Mouse (Mus musculus) thymus, postnatal 4 days (tissue): ENCODE data around the gene Cstf3.
"Not testable (repeated sequence)": the region's sequence is repeated elsewhere in the genome, so short reads cannot be mapped to it uniquely, and the experiment has no call there.

Source experiments
- DNase-seq: peaks from one replicate; pipeline ENCODE4 v3.0.0; 2021

The Cstf3 gene

DNA sequence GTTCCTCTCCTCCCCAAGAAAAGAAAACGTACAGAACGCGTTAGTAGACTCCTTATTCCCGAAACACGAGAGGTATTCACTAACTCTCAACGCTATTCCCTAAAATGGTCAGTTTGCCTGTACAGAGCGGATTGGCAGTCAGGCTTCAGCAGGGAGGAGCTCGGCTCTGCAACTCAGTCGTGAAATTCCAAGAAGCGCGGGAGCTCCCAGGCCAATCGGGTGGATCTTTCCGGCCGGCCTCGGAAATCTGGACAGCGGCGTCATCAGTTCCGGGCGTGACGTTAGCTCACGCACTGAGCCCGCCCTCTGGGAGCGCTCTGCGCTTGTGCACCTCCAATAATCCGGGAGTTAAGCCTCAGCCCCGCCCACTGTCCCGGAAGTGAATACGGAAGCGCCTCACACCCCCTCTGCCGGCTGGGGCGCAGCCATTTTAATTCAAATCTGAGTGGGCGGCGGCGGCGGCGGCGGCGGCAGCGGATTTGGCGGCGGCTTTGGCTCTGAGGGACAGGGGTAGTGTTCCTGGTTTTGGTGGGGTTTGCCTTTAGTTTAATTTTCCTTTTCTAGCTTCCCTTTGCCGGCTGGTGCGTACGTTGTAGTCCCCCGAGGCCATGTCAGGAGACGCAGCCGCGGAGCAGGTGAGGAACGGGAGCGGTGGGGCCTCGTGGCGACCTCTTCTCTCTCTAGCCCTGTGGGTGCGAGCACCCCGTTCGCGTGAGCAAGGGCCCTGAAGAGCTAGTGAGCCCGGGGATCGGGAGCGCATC lies at the start of gene Cstf3:
TSS of gene Cstf3 (plus strand) at position 456 of the 761 bp plus-strand sequence.
- DNase-seq: peak; percentile 98

DNA sequence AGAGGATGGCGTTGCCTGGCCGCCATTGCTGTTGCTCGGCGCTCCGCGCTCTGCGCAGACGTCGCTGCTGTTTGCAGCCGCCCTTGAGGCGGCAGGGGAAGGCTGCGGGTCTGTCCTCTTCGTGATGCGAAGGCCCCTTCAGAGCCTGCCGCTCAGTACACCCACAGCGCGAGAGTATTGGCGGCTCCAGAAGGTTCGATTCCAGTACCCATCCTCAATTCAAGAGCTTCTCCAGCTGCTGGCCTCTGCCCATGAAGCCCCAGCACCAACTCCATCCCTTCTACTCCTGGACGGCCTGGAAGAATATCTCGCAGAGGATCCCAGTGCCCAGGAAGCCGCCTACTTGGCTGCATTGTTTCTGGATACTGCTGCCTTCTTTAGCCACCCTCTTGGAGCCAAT lies 33.6 kb upstream of the Cstf3 start:
- not testable (repeated sequence) for DNase-seq

DNA sequence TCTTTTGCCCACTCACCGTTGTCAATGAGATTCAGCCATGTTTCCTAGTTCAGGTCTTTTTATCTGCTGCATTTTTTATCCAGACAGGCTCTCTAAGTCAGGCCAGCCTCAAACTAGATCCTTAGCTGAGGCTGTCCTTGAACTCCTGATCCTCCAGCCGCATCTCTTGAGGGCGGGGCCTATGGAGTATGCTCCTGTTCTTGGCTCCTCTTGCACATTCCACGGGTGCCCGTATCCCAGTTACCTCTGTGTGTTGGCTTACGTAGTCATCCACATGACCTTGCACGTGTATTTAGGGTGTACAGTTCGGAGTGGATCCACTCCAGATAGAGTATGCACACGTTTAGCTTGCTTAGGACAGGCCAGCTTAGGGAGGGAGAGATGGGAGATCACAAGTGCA lies 32.6 kb upstream of the Cstf3 start:
- DNase-seq: no peak

DNA sequence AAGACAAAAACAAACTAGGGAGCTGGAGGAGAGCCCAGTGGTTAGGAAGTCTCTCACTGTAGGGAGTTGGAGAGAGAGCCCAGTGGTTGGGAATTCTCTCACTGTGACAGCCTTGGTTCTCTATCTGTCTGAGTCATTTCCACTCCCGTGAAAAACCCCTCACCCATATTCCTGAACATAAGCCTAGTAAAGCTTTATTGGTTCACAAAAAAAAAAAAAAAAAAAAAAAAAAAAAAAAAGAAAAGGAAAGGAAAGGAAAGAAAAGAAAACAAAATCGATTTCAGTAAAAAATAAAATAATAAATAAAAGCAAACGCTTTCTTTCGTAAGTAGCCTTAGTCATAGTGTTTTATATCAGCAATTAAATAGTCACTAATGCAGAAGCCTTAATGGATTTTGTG lies 32.0 kb upstream of the Cstf3 start:
- no peak for DNase-seq

DNA sequence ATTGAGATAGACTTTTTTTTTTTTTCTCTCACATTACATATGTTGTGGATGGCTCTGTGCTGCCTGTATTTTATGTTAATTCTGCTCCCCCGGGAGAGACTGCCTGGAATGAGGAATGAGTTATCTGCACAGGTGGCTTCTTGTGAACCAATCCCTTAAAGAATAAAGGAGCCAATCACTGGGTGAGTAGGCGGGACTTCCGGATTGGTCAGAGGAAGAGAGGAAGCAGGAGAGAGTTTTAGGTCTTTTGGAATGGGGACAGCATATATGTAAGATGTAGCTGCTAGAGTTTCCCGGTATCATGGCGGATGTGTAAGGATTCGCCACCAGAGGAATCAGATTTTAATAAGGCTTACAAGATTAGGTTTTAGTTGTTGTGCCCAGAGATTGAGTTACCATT lies 31.4 kb upstream of the Cstf3 start:
- no peak for DNase-seq

DNA sequence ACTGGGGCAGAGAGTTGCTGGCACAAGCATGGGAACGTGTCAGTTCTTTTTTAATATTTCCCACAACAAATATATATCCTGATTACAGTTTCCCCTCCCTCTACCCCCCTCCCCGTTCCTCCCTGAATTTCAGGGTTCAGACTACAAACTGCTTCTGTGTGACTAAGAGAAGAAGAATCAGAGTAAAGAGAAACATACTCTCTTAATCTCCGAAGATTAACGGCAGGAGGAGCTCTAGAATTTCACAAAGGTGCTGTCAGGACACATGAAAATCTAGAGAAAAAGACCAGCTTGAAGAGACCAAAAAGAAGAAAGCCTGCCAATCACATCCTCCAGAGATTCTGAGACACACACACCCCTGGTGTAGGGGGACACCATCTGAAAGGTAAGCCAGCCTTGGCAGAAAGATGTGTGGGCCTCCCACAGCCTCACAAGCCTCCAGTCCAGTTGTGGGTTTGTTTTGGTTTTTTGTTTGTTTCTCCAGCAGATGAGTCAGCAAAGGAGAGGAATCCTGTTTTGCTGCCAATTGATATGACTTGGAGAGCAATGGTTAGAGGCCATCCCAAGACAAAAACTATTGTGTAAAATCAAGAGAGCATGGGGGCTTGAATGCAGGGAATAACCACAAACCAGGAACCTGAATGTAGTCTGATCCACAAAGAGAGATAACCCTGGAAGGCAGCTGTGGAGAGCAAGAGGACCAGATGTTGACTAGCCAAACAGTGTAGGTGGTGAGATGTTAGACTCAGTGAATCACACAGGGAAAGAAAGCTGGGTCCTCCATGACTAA lies 30.5 kb upstream of the Cstf3 start:
- DNase-seq: no peak

DNA sequence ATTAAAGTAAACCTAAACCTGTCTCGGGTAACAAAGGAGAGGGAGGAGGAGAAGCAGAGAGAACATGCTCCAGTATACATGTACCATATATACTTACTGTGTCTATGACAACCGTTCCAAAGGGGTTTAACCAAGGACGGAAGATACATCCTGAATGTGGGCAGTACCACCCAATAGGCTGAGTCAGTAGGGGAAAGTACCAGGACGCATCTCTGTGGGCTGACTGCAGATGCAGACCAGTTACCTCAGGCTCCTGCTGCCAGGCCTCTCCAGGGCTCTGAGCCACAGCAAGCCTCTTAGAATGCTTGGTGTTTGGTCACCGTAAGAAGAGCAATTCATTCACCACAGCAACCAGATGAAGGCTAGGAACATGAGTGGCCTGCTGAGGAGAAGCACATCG lies 28.9 kb upstream of the Cstf3 start:
- DNase-seq: no peak

DNA sequence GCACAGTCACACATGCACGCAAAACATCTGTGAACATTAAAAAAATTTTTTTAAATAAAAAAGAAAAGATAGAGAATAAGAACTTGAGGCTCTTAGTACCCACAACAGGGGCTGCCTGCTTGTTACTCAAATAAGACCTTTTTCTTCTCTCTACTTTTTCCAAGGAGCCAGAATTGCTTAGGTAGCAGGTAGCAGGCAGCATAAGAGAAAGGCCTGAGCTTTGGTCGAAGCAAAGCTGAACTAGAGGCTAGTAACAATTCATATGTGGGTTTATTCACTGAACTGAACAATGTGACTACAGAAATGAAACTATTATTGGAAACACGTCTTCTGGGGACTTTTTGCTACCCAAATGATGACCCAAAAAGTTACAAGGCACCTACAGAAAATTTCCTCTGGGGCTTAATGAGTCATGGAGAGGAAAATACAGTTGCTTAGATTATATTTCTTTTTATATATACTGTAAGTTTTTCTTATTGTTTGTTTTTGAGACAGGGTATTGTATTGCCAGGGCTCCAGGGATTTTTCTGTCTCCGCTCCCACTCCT lies 28.3 kb upstream of the Cstf3 start:
- no peak for DNase-seq

DNA sequence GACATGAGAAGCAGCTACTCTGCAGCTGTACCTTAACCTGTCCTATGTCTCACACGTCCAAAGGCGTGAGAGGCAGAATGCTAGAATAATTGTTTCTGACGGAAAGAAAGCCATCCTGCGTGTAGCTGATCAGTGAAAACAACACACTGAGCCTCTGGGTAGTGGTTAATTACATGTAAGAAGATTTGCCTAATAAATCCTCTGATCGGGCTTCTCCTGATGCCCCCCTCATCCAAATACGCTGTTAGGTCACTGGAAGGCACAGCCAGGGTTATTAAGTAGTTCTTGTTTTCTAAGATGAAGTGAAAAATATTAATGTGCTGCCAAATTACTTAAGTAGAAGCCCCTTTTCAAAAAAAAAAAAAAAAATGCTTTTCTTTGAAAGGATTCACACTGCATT lies 18.3 kb upstream of the Cstf3 start:
- DNase-seq: no peak

DNA sequence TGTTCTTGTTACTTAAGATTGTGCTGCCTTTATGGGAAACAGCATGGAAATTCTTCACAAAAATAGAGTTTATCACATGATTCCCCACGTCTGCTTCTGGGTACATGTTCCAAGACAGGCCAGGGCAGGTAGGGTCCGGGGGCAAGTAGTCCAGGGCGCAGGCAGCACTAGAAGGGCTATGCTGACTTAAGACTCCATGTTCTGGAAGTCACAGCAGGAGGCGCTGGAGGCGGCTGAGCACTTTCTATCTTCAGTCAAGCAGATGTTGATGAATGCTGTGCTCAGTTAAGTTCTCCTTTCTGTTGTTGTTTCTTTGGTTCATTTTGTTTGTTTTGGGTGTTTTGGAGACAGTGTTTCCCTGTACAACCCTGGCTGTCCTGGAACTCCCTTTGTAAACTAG lies 14.1 kb upstream of the Cstf3 start:
- peak; percentile 22 for DNase-seq

DNA sequence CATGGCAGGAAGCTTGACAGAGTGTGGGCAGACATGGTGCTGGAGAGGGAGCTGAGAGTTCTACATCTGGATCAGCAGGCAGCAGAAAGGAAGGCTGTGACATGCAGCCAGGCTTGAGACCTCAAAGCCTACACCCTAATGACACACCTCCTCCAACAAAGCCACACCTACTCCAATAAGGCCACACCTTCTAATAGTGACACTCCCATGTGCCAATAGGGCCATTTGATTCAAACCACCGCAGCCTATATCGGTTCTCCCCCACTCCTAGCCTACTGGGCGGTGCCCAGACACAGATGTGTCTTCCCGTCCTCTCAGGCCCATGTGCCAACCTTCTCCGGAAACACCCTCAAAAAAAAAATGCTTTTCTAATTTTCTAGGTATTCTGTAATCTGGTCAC lies 12.3 kb upstream of the Cstf3 start:
- no peak for DNase-seq

DNA sequence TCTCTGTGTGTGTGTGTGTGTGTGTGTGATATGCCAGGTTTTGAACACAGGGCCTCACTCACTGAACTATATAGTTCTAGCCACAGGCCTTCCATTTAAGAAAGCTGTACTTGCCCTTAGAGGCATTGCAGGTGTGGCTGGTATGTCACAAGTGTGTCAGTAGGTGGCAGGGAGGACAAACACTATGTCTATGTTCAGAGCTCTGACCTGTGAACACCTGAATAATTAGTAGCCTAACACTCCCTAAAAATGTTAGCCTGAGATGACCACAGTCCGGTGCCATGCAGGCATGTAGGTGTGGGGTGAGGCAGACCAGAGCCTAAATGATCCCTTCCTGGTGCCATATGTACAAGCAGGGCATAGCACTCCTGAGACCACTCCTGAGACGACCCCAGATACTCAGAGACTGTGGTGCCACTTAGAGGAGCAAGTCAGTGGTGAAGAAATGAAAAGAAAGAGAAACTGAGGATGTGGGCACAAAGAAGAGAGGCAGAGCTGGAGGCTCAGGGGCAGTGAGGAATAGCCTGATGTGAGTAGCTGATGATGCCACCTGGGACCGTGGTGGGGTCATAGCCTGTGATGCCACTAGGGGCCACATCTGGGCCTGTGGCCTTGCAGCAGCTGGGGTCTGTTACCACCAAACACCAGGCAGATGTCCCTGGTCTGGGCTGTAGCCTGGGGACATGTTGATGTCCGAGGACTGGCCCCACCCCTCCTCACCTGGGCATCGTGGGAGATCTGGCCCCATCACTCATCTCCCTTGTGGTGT lies 11.3 kb upstream of the Cstf3 start:
- no peak for DNase-seq

DNA sequence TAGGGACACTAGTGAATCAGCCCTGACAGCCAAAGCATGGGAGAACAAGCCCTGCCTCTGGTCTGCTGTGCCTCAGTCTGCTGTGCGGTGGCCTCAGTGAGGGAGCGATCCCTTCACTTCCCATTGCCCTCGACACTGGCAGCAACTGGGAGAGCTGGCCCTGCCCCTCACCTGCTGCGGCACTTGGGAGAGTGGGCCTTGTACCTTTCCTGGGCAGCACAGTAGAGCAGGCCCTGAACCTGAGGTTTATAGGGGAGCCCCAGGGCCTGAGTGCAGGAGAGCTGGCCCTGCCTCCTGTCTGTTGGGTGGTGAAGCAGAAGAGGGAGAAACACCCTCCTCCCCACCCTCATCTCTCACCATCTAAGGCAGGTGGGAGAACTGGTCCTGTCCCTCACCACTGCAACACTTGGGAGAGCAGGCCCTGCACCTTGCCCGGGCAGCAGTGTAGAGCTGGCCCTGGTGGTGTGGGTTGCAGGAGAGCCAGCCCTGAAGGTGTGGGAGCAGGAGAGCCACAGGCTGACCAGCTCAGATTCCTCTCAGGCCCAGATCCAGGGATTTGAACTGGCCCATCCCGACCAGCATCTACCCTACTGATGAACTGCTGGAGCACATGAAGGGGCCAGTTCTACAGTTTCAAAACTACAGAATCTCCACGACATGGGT lies 10.4 kb upstream of the Cstf3 start:
- DNase-seq: no peak

DNA sequence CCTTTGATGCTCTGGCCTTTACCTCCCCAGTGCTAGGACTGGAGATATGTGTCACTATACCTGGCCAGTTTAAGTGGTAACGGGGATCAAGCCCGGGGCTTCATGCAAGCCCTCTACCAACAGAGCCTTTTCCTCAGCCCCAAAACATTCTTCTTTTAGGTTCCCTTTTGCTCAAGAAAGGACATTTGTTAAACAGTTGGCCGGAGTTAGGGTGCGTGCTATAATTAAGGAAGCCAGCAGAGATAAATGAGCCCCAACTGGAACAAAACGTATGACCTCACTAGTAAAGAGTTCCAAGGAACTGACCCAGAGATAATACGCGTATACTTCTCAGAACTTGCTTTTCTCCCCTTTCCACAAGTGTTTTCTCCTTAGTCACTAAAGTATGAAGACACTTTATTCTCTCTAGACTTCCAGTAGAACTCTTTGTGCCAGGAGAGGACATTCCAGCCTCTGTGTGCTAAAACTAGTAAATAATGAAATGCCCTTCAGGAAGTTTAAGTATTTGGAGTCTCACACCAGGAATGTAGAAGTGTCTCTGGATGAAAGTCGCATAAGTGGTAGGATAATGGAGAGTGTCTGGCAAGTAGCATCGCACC lies 8.9 kb upstream of the Cstf3 start:
- no peak for DNase-seq

DNA sequence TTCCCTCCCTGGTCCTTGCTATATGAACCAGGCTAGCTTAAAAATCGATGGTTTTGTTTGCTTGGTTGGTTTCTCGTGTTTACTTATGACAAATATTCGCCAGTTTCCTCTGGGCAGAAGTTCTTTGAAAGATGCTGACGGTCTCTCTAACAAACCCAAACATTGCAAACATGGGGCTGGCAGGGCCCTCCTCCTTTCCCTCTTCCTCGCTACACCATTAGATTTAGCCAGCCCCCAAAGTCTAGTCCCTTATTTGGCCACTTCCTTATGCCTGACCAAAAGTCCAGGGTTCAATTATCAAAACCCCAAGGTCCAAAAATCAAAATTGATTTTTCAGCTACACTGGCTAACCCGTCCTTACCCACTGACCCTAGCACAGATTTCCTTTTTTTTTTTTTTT lies 7.3 kb upstream of the Cstf3 start:
- no peak for DNase-seq

DNA sequence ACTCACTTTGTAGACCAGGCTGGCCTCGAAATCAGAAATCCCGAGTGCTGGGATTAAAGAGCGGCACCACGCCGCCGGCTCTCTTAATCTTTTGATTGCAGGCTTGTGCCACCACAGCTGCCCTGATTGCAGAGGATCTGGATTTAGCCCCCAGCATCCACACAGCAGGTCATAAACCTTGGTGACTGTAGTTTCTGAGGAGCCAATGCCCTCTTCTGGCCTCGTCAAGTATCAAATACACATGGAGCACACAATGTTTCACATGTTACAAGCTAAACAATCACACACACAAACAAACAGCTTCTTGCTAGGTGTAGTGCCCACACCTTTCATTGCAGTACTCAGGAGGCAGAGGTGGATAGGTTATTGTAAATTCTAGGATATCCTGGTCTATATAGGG lies 6.1 kb upstream of the Cstf3 start:
- no peak for DNase-seq

DNA sequence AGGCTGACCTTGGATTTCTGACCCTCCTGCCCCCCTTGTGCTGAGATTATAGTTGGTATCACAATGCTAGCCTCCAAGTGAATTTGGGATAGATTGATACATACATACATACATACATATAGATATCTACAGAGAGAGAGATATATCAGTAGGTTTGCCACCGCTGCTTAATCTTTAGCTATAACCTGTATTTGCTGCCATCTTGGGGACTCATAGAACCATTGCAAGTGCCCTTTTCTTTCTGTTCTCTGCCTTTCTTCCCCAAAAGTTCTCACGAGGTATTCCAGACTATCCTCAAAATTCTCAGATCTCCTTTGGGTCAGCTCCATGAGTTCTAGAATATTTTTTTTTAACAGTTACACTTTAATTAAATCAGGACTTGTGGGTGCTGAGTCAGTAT lies 4.7 kb upstream of the Cstf3 start:
- DNase-seq: no peak

DNA sequence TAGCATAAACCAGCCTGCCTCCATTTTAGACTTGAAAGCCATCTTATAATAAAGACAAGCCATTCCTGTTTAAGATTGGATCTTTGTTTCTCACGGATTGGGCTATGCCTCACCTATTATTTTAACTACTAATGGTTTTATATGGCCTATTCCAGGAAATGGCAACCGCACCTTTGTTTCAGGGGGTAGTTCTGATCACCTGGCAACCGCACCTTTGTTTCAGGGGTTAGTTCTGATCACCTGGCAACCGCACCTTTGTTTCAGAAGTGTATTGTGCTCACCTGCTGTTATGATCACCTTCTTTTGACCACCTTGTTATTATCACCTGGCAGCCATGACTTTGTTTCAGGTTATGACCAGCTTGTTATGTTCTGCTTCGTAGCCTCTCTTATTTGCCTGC lies 1.8 kb upstream of the Cstf3 start:
- DNase-seq: no peak

DNA sequence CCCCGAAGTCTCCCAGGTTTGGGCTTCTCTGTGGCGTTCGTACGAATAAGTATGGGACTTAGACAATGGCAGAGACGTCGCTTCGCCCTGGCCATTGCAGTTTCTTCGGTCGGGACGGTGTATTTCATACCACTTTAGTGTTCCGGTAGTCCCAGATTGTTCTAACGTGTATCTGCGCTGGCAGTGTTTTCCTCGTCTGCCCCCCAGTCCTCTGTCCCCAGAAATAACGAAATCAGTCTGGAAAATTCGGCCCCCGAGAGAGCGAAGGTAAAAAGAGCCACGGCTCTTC lies 450 bp downstream of the Cstf3 start:
- DNase-seq: no peak

DNA sequence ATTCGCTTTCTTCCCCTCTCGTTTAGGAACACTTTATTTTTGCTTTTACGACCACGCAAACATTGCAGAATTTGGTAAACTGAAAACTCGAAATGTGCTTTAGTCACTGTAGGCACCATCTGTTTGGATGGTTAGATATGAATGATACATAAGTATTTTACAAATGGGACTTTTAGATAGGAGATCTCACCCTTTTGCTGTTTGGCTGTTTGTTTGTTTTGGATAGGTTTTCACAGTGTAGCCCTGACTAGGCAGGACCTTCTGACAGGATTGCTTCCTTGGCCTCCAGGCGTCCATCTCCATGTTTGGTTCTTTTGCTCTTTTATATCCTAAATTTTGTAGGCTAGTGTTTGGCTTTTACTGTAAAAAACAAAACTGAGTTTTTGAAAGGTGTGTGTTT lies 818 bp downstream of the Cstf3 start:
- no peak for DNase-seq

DNA sequence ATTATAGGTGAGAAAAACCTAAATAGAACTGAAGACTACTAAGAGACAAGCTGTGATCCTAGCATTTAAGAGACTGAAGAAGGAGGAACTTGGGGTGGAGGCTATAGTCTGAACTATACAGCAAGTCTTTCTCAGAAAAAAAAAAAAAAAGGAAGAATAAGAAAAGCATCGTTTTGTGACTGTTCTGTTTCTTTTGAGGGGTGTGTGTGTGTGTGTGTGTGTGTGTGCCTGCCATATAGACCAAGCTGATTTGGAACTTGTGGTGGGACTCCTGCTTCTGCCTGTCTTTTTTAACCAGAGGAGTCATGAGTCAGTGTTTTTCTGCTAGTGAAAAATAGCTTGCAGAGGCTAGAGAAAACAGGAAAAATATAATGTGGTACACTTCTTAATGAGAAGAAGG lies 4.7 kb downstream of the Cstf3 start:
- DNase-seq: no peak

DNA sequence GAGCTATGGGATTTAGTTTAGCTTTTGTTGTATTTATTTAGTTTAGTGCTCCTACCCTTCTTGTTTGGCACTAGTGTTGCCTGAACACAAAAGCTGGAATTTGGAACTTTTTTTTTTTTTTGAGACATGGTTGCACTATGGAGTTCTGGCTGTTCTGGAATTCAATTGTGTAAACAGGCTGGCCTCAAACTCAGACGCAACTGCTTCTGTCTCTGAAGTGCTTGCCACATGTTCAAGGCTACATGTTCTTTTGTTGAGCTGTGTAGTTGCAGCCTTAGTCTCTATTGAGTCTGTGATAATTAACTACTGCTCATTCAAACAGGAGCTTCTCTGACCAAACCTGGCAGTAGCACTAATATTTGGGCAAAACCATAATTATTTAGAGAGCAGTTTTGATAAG lies 13.1 kb downstream of the Cstf3 start:
- no peak for DNase-seq

DNA sequence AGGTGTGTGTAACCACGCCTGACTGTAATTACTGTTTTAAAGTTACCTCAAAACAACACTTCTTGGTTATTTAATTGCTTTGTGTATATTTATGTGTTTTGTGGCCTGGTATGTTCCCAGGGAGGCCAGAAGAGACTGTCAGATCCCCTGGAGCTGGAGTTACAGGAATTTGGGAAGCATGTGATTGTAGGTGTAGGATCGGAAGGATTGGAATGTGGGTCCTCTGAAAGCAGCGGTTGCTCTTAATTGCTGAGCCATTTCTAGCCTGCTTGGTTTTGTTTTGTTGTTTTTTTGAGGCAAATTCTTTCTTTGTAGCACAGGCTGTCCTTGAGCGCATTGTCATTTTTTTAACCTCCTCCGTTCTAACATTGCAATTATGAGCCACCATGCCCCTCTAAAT lies 14.4 kb downstream of the Cstf3 start:
- no peak for DNase-seq
